ENCODE assay signal across 20 mouse cellular contexts in the genomic region with DNA sequence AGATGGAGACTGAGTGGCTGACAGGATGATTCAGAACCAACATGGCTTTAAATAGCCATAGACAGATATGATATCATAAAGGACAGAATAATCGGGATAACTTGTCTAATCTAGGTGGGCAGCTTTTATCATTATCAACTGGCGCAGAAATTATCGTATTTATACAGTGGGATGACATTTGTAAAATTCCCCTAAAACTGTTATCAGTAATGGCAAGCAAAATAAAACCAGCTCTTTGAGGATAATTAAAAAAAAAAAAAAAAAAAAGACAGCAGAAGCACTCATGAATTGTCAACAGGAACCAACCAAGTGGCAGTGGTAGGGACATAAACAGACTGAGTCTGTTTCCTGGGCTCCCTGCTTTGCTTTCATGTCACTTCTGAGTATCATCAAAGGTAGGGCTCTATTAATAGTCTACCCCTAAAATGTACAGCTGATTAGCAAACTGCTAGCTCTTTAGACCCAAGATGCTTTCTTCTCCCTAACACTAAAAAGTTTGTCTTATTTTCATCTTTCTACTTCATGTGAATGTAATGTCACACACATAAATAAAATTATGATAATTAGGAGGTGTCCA.
"Had no signal": no experiment of that assay in that cellular context is flagged by ENCODE, and none has a peak within 500 bp of the region (broad histone marks: within the 10 kb centered on the region; RNA-seq: fewer than 3 reads in every experiment).

No protein-coding gene starts in this region.

- H3K9ac ChIP-seq: kidney, embryonic 15.5 days; limb, embryonic 12.5 days; limb, embryonic 15.5 days; midbrain, embryonic 13.5 days; neural tube, embryonic 13.5 days; stomach, embryonic 15.5 days had no signal

- ATAC-seq: midbrain, embryonic 13.5 days; midbrain, embryonic 16.5 days had no signal

- H3K27ac ChIP-seq: kidney, embryonic 15.5 days; limb, embryonic 12.5 days; limb, embryonic 15.5 days; midbrain, embryonic 13.5 days; neural tube, embryonic 13.5 days; stomach, embryonic 15.5 days had no signal

- DNase-seq: kidney, adult 8-10 months; kidney, postnatal 10 days; kidney, postnatal 36 days; left cerebral cortex, postnatal 4 days; lung, adult 2 months; lung, postnatal 14 days; lung, postnatal 4 days; right cerebral cortex, adult 18-20 months; right cerebral cortex, postnatal 25 days; spleen, adult 18-20 months; thymus, postnatal 25 days had no signal

- H3K4me1 ChIP-seq: kidney, embryonic 15.5 days; limb, embryonic 15.5 days; stomach, embryonic 15.5 days had no signal

- H3K27me3 ChIP-seq: kidney, embryonic 15.5 days; limb, embryonic 12.5 days; limb, embryonic 15.5 days; midbrain, embryonic 13.5 days; neural tube, embryonic 13.5 days; stomach, embryonic 15.5 days had no signal

- H3K9me3 ChIP-seq: kidney, embryonic 15.5 days; limb, embryonic 12.5 days; limb, embryonic 15.5 days; midbrain, embryonic 13.5 days; neural tube, embryonic 13.5 days; stomach, embryonic 15.5 days had no signal

- H3K36me3 ChIP-seq: limb, embryonic 15.5 days; midbrain, embryonic 13.5 days; neural tube, embryonic 13.5 days; stomach, embryonic 15.5 days had no signal

- H3K4me3 ChIP-seq: kidney, embryonic 15.5 days; limb, embryonic 12.5 days; limb, embryonic 15.5 days; midbrain, embryonic 13.5 days; myocyte; neural tube, embryonic 13.5 days; stomach, embryonic 15.5 days had no signal

- H3K4me2 ChIP-seq: kidney, embryonic 15.5 days; limb, embryonic 12.5 days; limb, embryonic 15.5 days; liver, embryonic 11.5 days; midbrain, embryonic 13.5 days; neural tube, embryonic 13.5 days; stomach, embryonic 15.5 days had no signal
